Mouse (Mus musculus) kidney, embryonic 16.5 days (tissue): Measurements from ENCODE around the gene Mvb12b. TPM values are rescaled to one million over a fixed set of nuclear protein-coding genes. Genes with fewer than 3 reads are reported as not detected.
A peak's percentile ranks its signal among the peaks of the same experiment; 100 is the strongest.

Experiments
- ATAC-seq: fragments of 200-750 bp; cut with Nextera tagmentation; 2 replicates; pipeline ENCODE4 v1.8.0; 2017; ENCODE audit warnings: moderate TSS enrichment; ENCODE audit not compliant: low FRiP score, low TSS enrichment
- H3K27ac ChIP-seq: fragments of 300-500 bp; sonication (generic); 2 replicates; pipeline ENCODE4 v1.5.1; 2014; ENCODE audit warnings: low read length
- H3K27me3 ChIP-seq: fragments of 300-500 bp; sonication (generic); 2 replicates; pipeline ENCODE4 v1.6.1; 2014; ENCODE audit warnings: low read length, control low read depth, mixed read lengths; ENCODE audit not compliant: insufficient read depth
- H3K36me3 ChIP-seq: fragments of 300-500 bp; sonication (generic); 2 replicates; pipeline ENCODE4 v1.6.1; 2014; ENCODE audit warnings: low read length, control low read depth, mixed read lengths; ENCODE audit not compliant: insufficient read depth
- H3K4me1 ChIP-seq: fragments of 300-500 bp; sonication (generic); 2 replicates; pipeline ENCODE4 v1.6.1; 2014; ENCODE audit warnings: low read length, control low read depth, mixed read lengths; ENCODE audit not compliant: insufficient read depth
- H3K4me2 ChIP-seq: fragments of 300-500 bp; sonication (generic); replicated peaks from 2 replicates; pipeline ENCODE4 v1.6.1; 2014; ENCODE audit warnings: low read depth, low read length
- H3K4me3 ChIP-seq: fragments of 300-500 bp; sonication (generic); 2 replicates; pipeline ENCODE4 v1.5.1; 2014; ENCODE audit warnings: mild to moderate bottlenecking, low read length
- H3K9ac ChIP-seq: fragments of 300-500 bp; sonication (generic); replicated peaks from 2 replicates; pipeline ENCODE4 v1.6.1; 2014; ENCODE audit warnings: low read length
- H3K9me3 ChIP-seq: fragments of 300-500 bp; sonication (generic); 2 replicates; pipeline ENCODE4 v1.6.1; 2016; ENCODE audit warnings: low read length, control low read depth
- WGBS: fragments of 180-500 bp; shearing (Covaris S2); extraction: QIAGEN DNeasy Blood & Tissue Kit; methylation state at CpG from one replicate; pipeline ENCODE4 v1.1.7; 2014; 5-methylcytosine and 5-hydroxymethylcytosine counted together
- polyA plus RNA-seq: library from polyadenylated mRNA; unstranded; fragments of >200 nt; fragmentation: Nextera tagmentation; extraction: Ambion mirVana; gene quantifications from 2 replicates; pipeline ENCODE4 v1.2.1, GENCODE M21; 2015

The Mvb12b gene
- polyA plus RNA-seq, 1 experiment from 2014 or later: 14.2 TPM

- H3K4me1 ChIP-seq: no peaks in the 10 kb centered on the region
- no peak overlapping the region for H3K4me3 ChIP-seq
- no peaks in the 10 kb centered on the region for H3K9me3 ChIP-seq
- ATAC-seq: 0 out of 2 replicates have a peak, but pooled peaks have one; percentile 5
- H3K4me2 ChIP-seq: no peak overlapping the region
- H3K9ac ChIP-seq: no peak overlapping the region
- no peak overlapping the region for H3K27ac ChIP-seq
- H3K36me3 ChIP-seq: peaks cover 7% of the 10 kb centered on the region
- WGBS: 66% methylated on average over 3 of the region's 3 CpGs
- no peaks in the 10 kb centered on the region for H3K27me3 ChIP-seq
Observed at GRCm38 (mm10) chr2:33737128-33737527, 150.6 kb downstream of the Mvb12b start.

- Histone ChIP-seq H3K4me2 (no peak overlapping the region), H3K4me1 (no peaks in the 10 kb centered on the region), H3K4me3 (no peak overlapping the region), H3K27me3 (no peaks in the 10 kb centered on the region), H3K36me3 (peaks cover 9% of the 10 kb centered on the region), H3K9me3 (no peaks in the 10 kb centered on the region), H3K9ac (no peak overlapping the region), H3K27ac (no peak overlapping the region)
- WGBS: 2% methylated on average over 2 of the region's 2 CpGs
- ATAC-seq: 0 out of 2 replicates have a peak, but pooled peaks have one; percentile 17
Observed at GRCm38 (mm10) chr2:33736722-33737121, 151.0 kb downstream of the Mvb12b start.

GRCm38 (mm10) chr2:33734781-33735485 lies 152.8 kb downstream of the Mvb12b start:
- Histone ChIP-seq H3K4me1 (no peaks in the 10 kb centered on the region), H3K4me3 (no peak overlapping the region), H3K9ac (no peak overlapping the region), H3K27me3 (no peaks in the 10 kb centered on the region), H3K36me3 (peaks cover 15% of the 10 kb centered on the region), H3K4me2 (no peak overlapping the region), H3K27ac (no peak overlapping the region), H3K9me3 (no peaks in the 10 kb centered on the region)
- 41% methylated on average over 10 of the region's 10 CpGs for WGBS
- ATAC-seq: no peak; the same call in 1 of the 2 replicates

- ATAC-seq: no peak
- Histone ChIP-seq H3K4me1 (peaks cover 4% of the 10 kb centered on the region; the same call in 1 of the 2 replicates), H3K9ac (no peak overlapping the region), H3K4me3 (no peak overlapping the region), H3K27me3 (no peaks in the 10 kb centered on the region), H3K27ac (no peak overlapping the region), H3K36me3 (peaks cover 15% of the 10 kb centered on the region), H3K9me3 (no peaks in the 10 kb centered on the region), H3K4me2 (no peak overlapping the region)
- 20% methylated on average over 5 of the region's 5 CpGs for WGBS
Observed at GRCm38 (mm10) chr2:33729701-33730100, 158.0 kb downstream of the Mvb12b start.

- Histone ChIP-seq H3K27me3 (no peaks in the 10 kb centered on the region), H3K4me2 (no peak overlapping the region), H3K27ac (no peak overlapping the region), H3K9me3 (no peaks in the 10 kb centered on the region), H3K9ac (no peak overlapping the region), H3K4me1 (peaks cover 4% of the 10 kb centered on the region; the same call in 1 of the 2 replicates), H3K36me3 (peaks cover 8% of the 10 kb centered on the region; the same call in 1 of the 2 replicates), H3K4me3 (no peak overlapping the region)
- WGBS: 56% methylated on average over 6 of the region's 6 CpGs
- ATAC-seq: no peak
Observed at GRCm38 (mm10) chr2:33727199-33727598, 160.5 kb downstream of the Mvb12b start.

GRCm38 (mm10) chr2:33720380-33720898 lies 167.3 kb downstream of the Mvb12b start:
- no peak overlapping the region for H3K9ac ChIP-seq
- H3K27ac ChIP-seq: no peak overlapping the region
- no peak overlapping the region for H3K4me3 ChIP-seq
- 51% methylated on average over 9 of the region's 9 CpGs for WGBS
- H3K27me3 ChIP-seq: peaks cover 30% of the 10 kb centered on the region
- H3K4me1 ChIP-seq: peaks cover 19% of the 10 kb centered on the region
- no peak for ATAC-seq
- H3K36me3 ChIP-seq: no peaks in the 10 kb centered on the region
- H3K9me3 ChIP-seq: no peaks in the 10 kb centered on the region
- H3K4me2 ChIP-seq: no peak overlapping the region

- no peaks in the 10 kb centered on the region for H3K36me3 ChIP-seq
Observed at GRCm38 (mm10) chr2:33719339-33720066, 168.2 kb downstream of the Mvb12b start.

GRCm38 (mm10) chr2:33718561-33718960 lies 169.2 kb downstream of the Mvb12b start:
- Histone ChIP-seq H3K4me3 (no peak overlapping the region), H3K27me3 (peaks cover 37% of the 10 kb centered on the region), H3K9ac (no peak overlapping the region), H3K4me1 (peaks cover 25% of the 10 kb centered on the region), H3K36me3 (no peaks in the 10 kb centered on the region), H3K9me3 (no peaks in the 10 kb centered on the region), H3K4me2 (no peak overlapping the region), H3K27ac (no peak overlapping the region)
- WGBS: 46% methylated on average over 6 of the region's 6 CpGs
- ATAC-seq: no peak

More at GRCm38 (mm10) chr2:33719339-33720066, 168.2 kb downstream of the Mvb12b start:
- H3K4me1 ChIP-seq: peaks cover 19% of the 10 kb centered on the region
- no peak overlapping the region for H3K27ac ChIP-seq
- H3K4me2 ChIP-seq: no peak overlapping the region
- H3K27me3 ChIP-seq: peaks cover 37% of the 10 kb centered on the region
- 30% methylated on average over 12 of the region's 12 CpGs for WGBS
- ATAC-seq: 0 out of 2 replicates have a peak, but pooled peaks have one; percentile 46
- H3K9me3 ChIP-seq: no peaks in the 10 kb centered on the region
- H3K9ac ChIP-seq: no peak overlapping the region
- no peak overlapping the region for H3K4me3 ChIP-seq

- no peak for ATAC-seq
- Histone ChIP-seq H3K36me3 (no peaks in the 10 kb centered on the region), H3K9ac (0 out of 2 replicates have a peak overlapping the region, but pooled peaks have one; percentile 22), H3K27me3 (peaks cover 37% of the 10 kb centered on the region), H3K4me3 (peak overlapping the region; percentile 16), H3K4me1 (peaks cover 30% of the 10 kb centered on the region), H3K4me2 (peak overlapping the region; percentile 24; the same call in 1 of the 2 replicates), H3K9me3 (no peaks in the 10 kb centered on the region), H3K27ac (no peak overlapping the region)
- 6% methylated on average over 21 of the region's 21 CpGs for WGBS
Observed at GRCm38 (mm10) chr2:33717821-33718351, 169.9 kb downstream of the Mvb12b start.
